Mouse (Mus musculus): ENCODE results near the gene Cst3.

DNA sequence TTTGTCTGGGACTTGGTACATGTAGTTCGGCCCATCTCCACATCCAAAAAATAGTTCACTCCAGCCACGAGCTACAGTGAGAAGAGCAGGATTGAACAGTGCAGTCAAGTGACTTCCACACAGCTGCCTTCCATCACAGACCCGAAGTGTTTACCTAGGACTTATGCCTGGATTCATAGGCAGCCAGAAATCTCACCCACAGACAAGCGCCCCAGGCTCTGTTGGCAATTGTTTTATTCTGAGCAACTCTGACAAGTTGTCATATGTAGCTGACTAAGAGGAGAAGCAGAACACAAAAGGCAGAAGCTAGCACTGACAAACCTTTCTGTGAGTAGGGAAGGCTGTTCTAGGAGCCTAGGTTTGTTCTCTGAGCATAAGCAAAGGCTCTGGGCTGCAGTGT is 2.6 kb downstream of the Cst3 start:
- TF ChIP-seq CTCF (IDR thresholded peaks at IDR 0.05; ENCODE audit: low read depth) (no peak), EP300 (IDR thresholded peaks at IDR 0.05; ENCODE audit: low read depth) (no peak)

Measured in liver, embryonic 14.5 days (tissue).